Mouse (Mus musculus) macrophage (primary cell): Measurements from ENCODE around the gene Rex1bd. TPM values are rescaled to one million over a fixed set of nuclear protein-coding genes. Genes with fewer than 3 reads are reported as not detected.

Experiments
- polyA plus RNA-seq: library from polyadenylated mRNA; stranded (reverse); fragments of 250-400 nt; gene quantifications from 3 replicates; pipeline ENCODE4 v1.2.4, GENCODE M21; 2018; ENCODE audit warnings: inconsistent platforms

Gene Rex1bd
- polyA plus RNA-seq, 1 experiment from 2014 or later = 37.3 TPM

Other genes starting within 250 kb of the Rex1bd start
- gene Homer3, start 223.9 kb downstream of the Rex1bd start, polyA plus RNA-seq = 26.3 to 47.9 TPM (median 46.2 TPM) in 3 replicates
- gene Ddx49, start 204.3 kb downstream of the Rex1bd start, polyA plus RNA-seq = 17.5 to 26.0 TPM (median 20.5 TPM) in 3 replicates
- gene Cope, start 204.2 kb downstream of the Rex1bd start, polyA plus RNA-seq = 78.2 to 115 TPM (median 98.8 TPM) in 3 replicates
- gene Cers1, start 191.0 kb downstream of the Rex1bd start, polyA plus RNA-seq = not detected in 3 replicates
- not detected in 3 replicates for gene Gdf1, start 176.9 kb downstream of the Rex1bd start, polyA plus RNA-seq
- gene Upf1, start 153.5 kb downstream of the Rex1bd start, polyA plus RNA-seq = 19.3 to 31.3 TPM (median 30.1 TPM) in 3 replicates
- gene Comp, start 133.2 kb downstream of the Rex1bd start, polyA plus RNA-seq = 0.20 to 0.42 TPM in 2 of 3 replicates, not detected in the other
- 3.6 to 9.4 TPM (median 4.1 TPM) in 3 replicates for gene Crtc1, start 67.2 kb downstream of the Rex1bd start, polyA plus RNA-seq
- 5.9 to 7.7 TPM (median 7.4 TPM) in 3 replicates for gene Klhl26, start 29.8 kb downstream of the Rex1bd start, polyA plus RNA-seq
- gene Tmem59l, start 19.4 kb downstream of the Rex1bd start, polyA plus RNA-seq = not detected in 3 replicates
- gene Crlf1, start 13.6 kb downstream of the Rex1bd start, polyA plus RNA-seq = not detected in 3 replicates
- 907 to 1,116 TPM (median 1,045 TPM) in 3 replicates for gene Uba52, start 4.0 kb upstream of the Rex1bd start, polyA plus RNA-seq
- 103 to 188 TPM (median 181 TPM) in 3 replicates for gene Fkbp8, start 21.0 kb upstream of the Rex1bd start, polyA plus RNA-seq
- 50.0 to 80.3 TPM (median 65.4 TPM) in 3 replicates for gene Kxd1, start 21.2 kb upstream of the Rex1bd start, polyA plus RNA-seq
- 18.8 to 33.9 TPM (median 21.7 TPM) in 3 replicates for gene Ell, start 32.7 kb upstream of the Rex1bd start, polyA plus RNA-seq
- 26.5 to 53.2 TPM (median 51.1 TPM) in 3 replicates for gene Isyna1, start 87.6 kb upstream of the Rex1bd start, polyA plus RNA-seq
- gene Ssbp4, start 102.1 kb upstream of the Rex1bd start, polyA plus RNA-seq = 71.4 to 137 TPM (median 122 TPM) in 3 replicates
- 104 to 230 TPM (median 156 TPM) in 3 replicates for gene Lrrc25, start 109.4 kb upstream of the Rex1bd start, polyA plus RNA-seq
- gene Gdf15, start 125.7 kb upstream of the Rex1bd start, polyA plus RNA-seq = 24.3 to 124 TPM (median 74.3 TPM) in 3 replicates
- gene Pgpep1, start 153.6 kb upstream of the Rex1bd start, polyA plus RNA-seq = 19.1 to 57.8 TPM (median 24.3 TPM) in 3 replicates
- 47.7 to 66.4 TPM (median 48.9 TPM) in 3 replicates for gene Lsm4, start 166.5 kb upstream of the Rex1bd start, polyA plus RNA-seq
- 29.7 to 79.6 TPM (median 40.0 TPM) in 3 replicates for gene Jund, start 192.2 kb upstream of the Rex1bd start, polyA plus RNA-seq
- gene Iqcn, start 196.7 kb upstream of the Rex1bd start, polyA plus RNA-seq = not detected in 3 replicates
- gene Gm3336, start 211.8 kb upstream of the Rex1bd start, polyA plus RNA-seq = not detected in 3 replicates
- not detected in 3 replicates for gene Pde4c, start 217.0 kb upstream of the Rex1bd start, polyA plus RNA-seq
- gene Rab3a, start 247.9 kb upstream of the Rex1bd start, polyA plus RNA-seq = 3.2 to 5.2 TPM (median 3.7 TPM) in 3 replicates